Mouse (Mus musculus) myocyte (in vitro differentiated cells): ENCODE data around the gene Syt6.

Source experiments
- MAX ChIP-seq: IDR thresholded peaks from one replicate; pipeline ENCODE4 v1.6.1; 2011; ENCODE audit warnings: low read depth, mild to moderate bottlenecking, control low read depth
- POLR2A ChIP-seq: IDR thresholded peaks from one replicate; pipeline ENCODE4 v1.6.1; 2011; ENCODE audit warnings: low read depth, mild to moderate bottlenecking, control low read depth, moderate library complexity; ENCODE audit not compliant: insufficient read length
- POLR2AphosphoS2 ChIP-seq: IDR thresholded peaks from one replicate; pipeline ENCODE4 v1.6.1; 2011; ENCODE audit warnings: low read depth, control low read depth; ENCODE audit not compliant: insufficient read length
- SRF ChIP-seq: IDR thresholded peaks from one replicate; pipeline ENCODE4 v1.6.1; 2011; ENCODE audit warnings: low read depth; ENCODE audit not compliant: control insufficient read depth, insufficient read length

DNA sequence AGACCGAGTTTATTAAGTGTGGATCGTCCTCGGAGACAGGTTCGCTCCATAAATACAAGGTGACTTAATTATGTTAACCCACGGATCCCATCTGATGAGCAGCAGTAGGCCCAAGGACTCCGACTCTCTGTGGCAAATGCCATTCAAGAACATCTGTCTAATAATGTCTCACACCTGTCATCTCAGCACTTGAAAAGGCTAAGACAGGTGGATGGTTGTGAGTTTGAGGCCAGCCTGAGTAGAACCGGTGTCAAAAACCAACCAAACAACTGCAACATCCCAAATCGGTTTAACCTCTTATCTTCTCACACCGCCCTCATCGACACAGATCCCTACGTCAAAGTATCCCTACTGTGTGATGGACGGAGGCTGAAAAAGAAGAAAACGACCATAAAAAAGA is 50.1 kb downstream of the Syt6 start:
- TF ChIP-seq POLR2A (no peak), MAX (no peak), POLR2AphosphoS2 (no peak), SRF (no peak)
